Mouse (Mus musculus): ENCODE measurements around the gene Ddx60. TPM values are rescaled to one million over a fixed set of nuclear protein-coding genes. Genes with fewer than 3 reads are reported as not detected.
"Not testable (repeated sequence)": the region's sequence is repeated elsewhere in the genome, so short reads cannot be mapped to it uniquely, and the experiment has no call there.

Gene Ddx60
- total RNA-seq (2021), result 1 to 10 TPM; 1.3 to 3.1 TPM

- intact Hi-C loops (cut with DNase I), result loop anchor here (5.0 kb wide), 1 partner anchor 941 kb away; no protein-coding TSS in a partner anchor
- peak; percentile 80 to 82 for DNase-seq
Measured at GRCm38 (mm10) chr8:61927777-61928494, at the start of gene Ddx60. Gene Ddx60 (plus strand): TSS chr8:61928087.

DNA sequence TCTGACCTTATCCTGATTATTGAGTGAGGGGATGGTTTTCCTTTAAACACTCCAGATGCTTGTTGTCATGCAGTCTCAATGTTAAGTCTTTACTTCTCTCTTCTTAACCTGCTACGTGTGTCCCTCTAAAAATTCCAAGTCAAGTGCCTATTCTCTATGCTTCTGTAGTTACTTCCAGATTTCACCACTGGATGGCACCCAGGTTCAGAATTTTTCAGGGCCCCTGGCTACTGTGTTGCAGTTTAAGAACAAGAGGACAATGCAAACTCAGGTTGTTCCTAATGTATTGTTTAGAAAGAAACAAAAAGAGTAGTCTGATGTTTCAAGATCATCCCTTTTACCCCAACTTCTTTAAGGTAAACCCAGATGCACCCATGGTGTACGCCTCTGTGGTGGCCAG, 33.8 kb upstream of the Ddx60 start:
- intact Hi-C loops (cut with DNase I), result loop anchor here (2.0 kb wide), 2 partner anchors 141 to 167 kb away; no protein-coding TSS in a partner anchor
- DNase-seq, result peak; percentile 61 to 71

DNA sequence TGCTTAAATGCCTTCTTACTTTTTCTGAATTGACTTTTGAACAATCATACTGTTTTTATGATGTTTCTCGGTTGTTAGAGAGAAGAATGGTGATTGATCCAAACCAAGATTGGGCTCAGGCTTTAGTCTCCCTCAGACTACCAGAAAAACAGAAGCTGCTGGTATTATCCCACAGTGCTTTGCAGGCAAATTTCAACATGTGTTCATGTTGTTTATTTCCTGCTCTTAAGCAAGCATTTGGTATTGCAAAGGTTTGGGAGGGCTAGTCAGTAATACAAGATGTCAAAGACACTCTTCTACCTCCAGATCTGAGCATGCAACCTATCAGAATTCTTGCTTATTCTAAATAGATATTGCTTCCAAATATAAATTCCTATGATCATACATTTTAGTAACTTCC, 31.1 kb upstream of the Ddx60 start:
- DNase-seq, result no peak
- intact Hi-C loops (cut with DNase I), result no loop called here

DNA sequence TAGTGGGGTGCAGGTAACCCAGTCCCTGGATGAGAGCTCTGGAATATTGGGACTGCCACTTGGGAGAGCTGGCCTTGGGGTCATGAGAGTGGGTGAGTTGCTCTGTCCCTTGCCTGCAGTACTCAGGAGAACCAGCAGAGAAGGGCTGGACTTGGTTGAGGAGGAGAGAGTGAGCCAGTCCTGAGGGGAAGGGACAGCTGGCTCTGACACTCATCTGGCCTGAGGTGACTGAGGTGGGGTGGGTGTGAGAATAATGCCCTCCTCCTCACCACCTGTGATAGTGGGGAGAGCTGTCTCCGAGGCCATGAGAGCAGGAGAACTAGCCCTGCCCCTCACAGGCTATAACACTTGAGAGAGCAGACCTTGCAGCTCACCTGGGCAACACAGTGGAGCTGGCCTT, 30.5 kb upstream of the Ddx60 start:
- intact Hi-C loops (cut with DNase I), result no loop called here
- DNase-seq, result no peak

DNA sequence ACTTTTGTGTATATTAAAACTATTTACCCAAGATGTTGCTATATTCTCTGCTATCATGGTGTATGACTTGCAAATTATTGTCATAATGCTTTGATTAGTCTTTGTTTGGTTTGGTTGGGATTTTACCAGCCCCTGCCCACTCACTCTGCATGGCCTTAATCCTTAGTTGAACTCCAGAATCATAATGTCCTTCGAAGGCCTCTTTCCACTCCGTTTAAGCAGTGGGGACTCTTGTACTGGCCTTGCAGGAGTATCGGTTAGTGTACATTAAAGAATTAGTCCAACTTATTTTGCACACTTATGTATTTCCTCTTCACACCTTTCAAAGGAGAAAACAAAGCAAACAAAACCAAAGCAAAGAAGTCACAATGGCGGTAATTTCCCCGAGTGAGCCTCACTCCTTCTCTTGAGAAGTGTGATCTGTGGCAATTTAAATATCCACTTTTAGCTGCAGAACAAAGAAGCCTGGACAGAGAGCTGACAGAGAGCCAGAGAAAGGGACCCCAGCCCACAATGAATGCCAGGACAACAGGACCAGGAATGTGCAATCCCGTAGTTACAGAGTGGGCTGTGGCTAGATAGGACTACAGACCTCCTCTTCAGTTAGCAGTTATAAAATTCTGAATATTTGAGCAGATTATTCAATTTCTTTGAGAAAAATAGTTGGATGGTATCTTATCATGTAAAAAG, 26.7 kb upstream of the Ddx60 start:
- DNase-seq, result no peak
- intact Hi-C loops (cut with DNase I), result loop anchor here (2.0 kb wide), 1 partner anchor 20 kb away; no protein-coding TSS in a partner anchor

- no peak for DNase-seq
- intact Hi-C loops (cut with DNase I), result no loop called here
Measured at GRCm38 (mm10) chr8:61902521-61902920, 25.4 kb upstream of the Ddx60 start, which contains the start of gene Palld. Gene Palld (minus strand): TSS chr8:61902690.

GRCm38 (mm10) chr8:61908303-61909215, 19.3 kb upstream of the Ddx60 start:
- intact Hi-C loops (cut with DNase I), result loop anchor here (5.0 kb wide), 1 partner anchor 79 kb away; no protein-coding TSS in a partner anchor
- DNase-seq, result peak; percentile 60 to 61

DNA sequence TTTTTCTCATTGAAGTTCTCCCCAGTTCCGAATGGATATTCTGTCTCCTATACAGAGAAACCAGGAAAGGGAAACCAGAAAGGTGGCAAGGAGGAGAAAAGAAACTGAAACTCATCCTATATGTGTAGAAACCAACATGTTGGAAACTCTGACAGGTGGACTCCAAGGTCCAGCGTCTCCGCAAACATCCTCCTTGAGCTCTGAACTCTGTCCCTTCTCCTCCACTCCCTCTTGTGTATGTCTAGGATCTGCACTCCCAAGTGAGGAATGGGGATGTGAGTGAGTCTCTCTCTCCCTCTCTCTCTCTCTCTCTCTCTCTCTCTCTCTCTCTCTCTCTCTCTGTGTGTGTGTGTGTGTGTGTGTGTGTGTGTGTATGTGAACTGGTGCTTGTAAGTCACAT, 18.6 kb upstream of the Ddx60 start:
- intact Hi-C loops (cut with DNase I), result loop anchor here (5.0 kb wide), 1 partner anchor 78 kb away; no protein-coding TSS in a partner anchor
- no peak for DNase-seq

DNA sequence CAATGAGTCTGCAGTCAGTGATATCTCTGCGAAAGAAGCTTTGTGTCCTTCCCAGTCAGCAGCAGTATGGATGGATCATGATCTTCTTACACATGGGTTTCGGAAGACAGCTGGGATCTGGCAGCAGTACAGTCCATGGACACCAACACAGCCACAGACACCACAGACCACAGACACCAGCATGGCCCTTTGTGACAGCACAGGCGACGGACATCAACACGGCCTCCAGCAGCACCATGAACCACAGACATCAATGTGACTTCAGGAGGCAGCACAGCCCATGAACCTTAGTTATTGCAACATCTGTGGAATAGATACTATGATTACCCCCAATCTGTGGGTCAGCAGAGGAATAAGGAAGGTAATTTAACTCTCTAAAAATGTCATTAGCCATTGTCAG, 15.1 kb upstream of the Ddx60 start:
- DNase-seq, result no peak
- intact Hi-C loops (cut with DNase I), result no loop called here

DNA sequence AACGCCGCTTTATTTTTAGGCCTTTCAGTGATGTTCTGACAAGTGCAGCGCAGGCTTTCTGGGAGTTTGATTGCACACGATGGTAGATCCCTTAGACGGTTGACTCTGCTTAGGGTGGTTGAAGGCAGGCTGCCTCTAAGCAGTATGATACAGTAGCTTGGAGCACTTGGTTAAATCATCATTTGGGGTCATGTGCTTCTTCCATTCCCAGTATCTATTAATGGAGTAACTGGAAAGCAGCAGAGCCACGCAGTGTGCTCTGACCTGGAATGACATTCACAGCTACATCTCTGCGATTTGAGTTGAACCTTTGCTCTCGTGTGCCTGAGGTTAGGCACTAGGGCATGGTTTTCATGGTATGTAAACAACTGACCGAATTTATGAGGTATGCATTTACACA, 13.9 kb upstream of the Ddx60 start:
- intact Hi-C loops (cut with DNase I), result no loop called here
- DNase-seq, result no peak

DNA sequence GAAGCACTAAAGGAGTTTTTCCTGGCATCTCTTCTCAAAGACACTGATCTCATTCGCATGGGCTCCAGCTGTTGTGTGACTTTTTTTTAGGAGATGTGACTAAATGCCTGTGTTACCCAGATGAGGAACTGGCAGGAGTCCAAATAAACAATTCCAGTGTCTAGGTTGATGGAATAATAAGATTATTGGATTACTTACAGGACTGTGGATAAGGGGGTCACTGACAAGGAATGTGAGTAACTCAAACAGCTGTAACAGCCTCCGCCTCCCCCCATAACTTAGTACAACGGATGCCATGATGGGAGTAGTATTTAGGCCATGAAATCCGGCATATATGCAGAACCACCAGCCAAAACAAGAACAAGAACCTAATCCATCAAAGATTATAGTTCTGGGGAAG, 10.6 kb upstream of the Ddx60 start:
- no peak for DNase-seq
- intact Hi-C loops (cut with DNase I), result no loop called here

DNA sequence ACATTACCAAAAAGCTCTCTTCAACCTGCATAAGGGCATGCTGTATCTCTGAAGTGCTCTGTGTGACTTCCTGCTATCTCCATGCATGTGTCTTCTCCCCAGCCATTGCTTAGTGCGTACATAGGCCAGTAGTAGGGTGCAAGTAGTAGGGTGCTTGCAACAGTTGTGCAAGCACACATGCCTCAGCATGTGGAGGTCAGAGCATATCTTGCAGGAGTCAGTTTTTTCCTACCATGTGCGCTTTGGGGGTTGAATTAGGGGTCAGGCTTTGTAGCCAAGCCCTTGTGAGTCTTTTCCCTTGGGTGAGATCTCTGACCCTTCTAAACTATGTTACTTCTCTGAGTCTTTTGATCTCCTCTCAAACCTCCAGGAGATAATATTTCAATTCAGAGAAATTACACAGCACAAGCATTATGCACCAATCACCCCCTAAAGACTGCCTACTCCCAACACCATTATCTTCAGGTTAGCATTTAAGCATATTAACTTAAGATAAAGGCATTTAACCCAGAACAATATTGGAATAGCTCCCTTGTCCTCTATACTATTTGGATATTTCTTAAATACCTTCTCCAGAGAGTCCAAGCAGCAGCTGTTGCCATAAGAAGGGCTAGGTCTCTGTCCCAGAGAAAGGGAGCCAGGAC, 8.6 kb upstream of the Ddx60 start:
- intact Hi-C loops (cut with DNase I), result no loop called here
- no peak for DNase-seq

DNA sequence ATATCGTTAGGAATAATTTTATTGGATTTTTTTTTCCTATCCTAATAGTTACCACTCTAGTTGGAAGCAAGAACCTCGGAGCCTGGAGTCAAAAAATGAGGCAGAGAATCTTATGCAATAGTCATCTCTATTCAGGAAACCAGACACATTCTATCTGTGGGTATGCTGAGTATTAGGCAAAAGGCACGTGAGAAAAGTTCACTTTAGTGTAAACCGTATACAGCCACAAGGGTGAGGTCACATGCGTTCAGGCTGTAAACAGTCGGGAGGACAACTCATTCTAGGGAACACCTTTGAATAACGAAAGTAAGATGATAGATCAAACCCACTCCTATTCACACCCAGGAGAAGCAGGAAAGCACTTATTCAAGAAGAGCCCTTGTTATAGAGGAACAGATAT, 7.5 kb upstream of the Ddx60 start:
- intact Hi-C loops (cut with DNase I), result loop anchor here (2.0 kb wide), 1 partner anchor 20 kb away; no protein-coding TSS in a partner anchor

GRCm38 (mm10) chr8:61921454-61922054, 6.3 kb upstream of the Ddx60 start:
- DNase-seq, result no peak
- intact Hi-C loops (cut with DNase I), result loop anchor here (2.0 kb wide), 1 partner anchor 21 kb away; no protein-coding TSS in a partner anchor

More for the DNA sequence above, 7.5 kb upstream of the Ddx60 start:
- DNase-seq, result no peak

GRCm38 (mm10) chr8:61924518-61924917, 3.4 kb upstream of the Ddx60 start:
- DNase-seq, result no peak
- intact Hi-C loops (cut with DNase I), result no loop called here

GRCm38 (mm10) chr8:61933243-61933642, 5.4 kb downstream of the Ddx60 start:
- DNase-seq, result no peak
- intact Hi-C loops (cut with DNase I), result no loop called here

DNA sequence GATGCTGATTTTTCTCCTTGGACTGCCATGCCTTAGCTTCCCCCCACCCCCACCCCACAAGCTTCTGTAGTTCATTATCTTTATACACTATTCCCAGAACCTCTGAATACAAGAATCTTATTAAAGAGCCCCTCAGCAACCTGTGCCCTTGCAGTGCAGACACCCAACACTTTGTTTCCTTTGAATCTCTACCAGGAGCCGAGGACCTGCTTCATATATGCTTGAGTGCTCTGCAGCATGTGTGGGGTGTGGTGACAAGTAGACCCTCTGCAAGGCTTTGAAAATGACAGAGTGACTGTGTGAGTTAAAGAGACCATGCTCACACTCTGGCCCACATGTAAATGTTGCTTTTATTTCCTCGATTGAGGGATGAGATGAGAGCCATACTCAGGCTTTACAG, 9.7 kb downstream of the Ddx60 start:
- DNase-seq, result no peak
- intact Hi-C loops (cut with DNase I), result no loop called here

GRCm38 (mm10) chr8:61964591-61965375, 36.9 kb downstream of the Ddx60 start:
- intact Hi-C loops (cut with DNase I); DNase-seq: not testable (repeated sequence)

DNA sequence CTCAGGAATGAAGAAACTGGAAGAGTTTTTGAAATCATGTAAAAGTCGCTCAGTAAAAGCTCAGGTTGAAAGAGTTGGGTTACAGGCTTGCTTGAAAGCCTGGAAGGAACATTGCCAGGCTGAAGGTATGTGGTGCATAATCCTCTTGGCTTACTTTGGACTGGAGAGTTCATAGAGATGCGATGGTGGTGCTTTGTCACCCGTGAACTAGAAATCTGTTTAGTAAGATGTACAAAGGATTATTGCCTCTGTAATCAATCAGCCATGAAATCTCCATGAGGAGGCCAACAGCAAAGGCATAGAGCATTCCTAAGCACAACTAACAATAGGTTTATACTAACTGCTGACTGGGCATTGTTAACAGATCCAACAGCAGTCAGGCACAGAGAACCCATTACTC, 41.7 kb downstream of the Ddx60 start:
- no peak for DNase-seq
- intact Hi-C loops (cut with DNase I), result no loop called here
